Mouse (Mus musculus) neutrophil, adult 5-6 weeks (primary cell): ENCODE measurements around the gene Rims4. TPM values are rescaled to one million over a fixed set of nuclear protein-coding genes. Genes with fewer than 3 reads are reported as not detected.

Source experiments
- ATAC-seq: fragments of 151-379, 151-347 bp; 2 replicates; pipeline ENCODE4 v1.8.0; 2017; ENCODE audit warnings: mild to moderate bottlenecking, moderate TSS enrichment; ENCODE audit not compliant: insufficient number of reproducible peaks, poor library complexity, low FRiP score, severe bottlenecking; ENCODE audit errors: extremely low read depth
- total RNA-seq: library from RNA; stranded (forward); fragments of 200-1000 nt; gene quantifications from 2 replicates; pipeline ENCODE4 v1.2.3, GENCODE M21; 2017

The Rims4 gene
- 0.12 TPM in 1 of 2 replicates, not detected in the other for total RNA-seq

DNA sequence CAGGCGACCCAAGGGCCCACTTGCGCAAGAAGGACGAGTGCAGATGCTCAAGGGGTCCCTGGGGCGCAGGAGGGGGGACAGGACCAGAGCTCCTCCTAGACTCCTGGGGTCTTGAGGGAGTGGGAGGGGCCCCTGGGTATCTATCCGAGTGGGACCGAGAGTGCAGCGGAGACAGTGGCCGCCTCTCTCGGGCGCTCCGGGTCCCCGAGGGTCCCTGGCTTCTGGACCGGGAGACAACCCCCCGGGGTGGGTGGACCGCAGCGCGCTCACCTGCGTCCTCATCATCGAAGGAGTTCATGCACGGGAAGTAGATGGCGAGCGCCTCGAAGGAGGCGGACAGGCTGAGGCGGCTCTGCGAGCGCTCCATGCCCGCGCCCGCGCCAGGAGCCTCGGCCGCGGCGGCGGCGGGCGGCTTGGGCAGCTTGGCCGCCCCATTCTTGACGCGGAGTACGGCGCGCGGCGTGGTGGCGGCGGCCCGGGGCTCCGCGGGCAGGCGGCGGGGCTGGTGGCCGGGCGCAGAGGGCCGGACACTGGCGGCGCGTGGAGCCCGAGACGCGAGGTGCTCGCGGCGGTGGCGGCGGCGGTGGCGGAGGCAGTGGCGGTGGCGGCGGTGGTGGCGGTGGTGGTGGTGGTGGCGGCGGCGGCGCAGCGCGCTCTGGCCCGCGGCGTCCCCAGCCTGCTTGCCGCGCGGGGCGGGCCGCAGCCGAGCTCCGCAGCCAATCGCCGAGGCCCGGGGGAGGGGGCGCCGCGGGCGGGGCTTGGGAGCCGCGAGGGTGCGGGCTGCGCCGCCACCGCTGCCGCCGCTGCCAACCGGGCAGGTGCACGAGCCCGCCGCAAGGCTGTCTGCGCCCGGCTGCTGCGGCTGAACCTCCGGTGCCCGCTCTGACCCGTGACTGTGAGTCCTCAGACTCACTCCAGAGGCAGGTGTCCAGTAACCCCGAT, at the start of gene Rims4:
Gene Rims4, minus strand, starts transcription at position 367 of the 942 bp plus-strand sequence.
- no peak for ATAC-seq

DNA sequence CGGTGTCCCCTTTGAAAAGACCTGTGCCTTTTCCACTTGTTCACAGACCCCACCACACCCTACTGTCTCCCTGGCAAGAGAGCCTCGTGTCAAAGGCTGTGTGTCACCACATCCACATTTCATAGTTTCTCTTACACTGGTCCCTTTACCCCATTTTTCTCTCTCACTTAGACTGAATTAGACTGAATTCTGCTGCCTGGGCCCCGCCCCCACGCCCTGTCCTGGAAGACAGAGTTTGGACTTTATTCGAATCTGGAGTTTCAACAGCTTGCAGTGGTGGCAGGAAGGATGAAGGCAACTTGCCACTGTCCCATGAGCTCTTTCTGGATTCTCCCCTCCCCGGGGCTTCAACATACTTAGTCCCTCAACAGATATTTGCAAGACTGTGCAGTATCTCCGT, 47.2 kb upstream of the Rims4 start:
- no peak for ATAC-seq

GRCm38 (mm10) chr2:163964606-163965560, 46.4 kb upstream of the Rims4 start:
- no peak for ATAC-seq

DNA sequence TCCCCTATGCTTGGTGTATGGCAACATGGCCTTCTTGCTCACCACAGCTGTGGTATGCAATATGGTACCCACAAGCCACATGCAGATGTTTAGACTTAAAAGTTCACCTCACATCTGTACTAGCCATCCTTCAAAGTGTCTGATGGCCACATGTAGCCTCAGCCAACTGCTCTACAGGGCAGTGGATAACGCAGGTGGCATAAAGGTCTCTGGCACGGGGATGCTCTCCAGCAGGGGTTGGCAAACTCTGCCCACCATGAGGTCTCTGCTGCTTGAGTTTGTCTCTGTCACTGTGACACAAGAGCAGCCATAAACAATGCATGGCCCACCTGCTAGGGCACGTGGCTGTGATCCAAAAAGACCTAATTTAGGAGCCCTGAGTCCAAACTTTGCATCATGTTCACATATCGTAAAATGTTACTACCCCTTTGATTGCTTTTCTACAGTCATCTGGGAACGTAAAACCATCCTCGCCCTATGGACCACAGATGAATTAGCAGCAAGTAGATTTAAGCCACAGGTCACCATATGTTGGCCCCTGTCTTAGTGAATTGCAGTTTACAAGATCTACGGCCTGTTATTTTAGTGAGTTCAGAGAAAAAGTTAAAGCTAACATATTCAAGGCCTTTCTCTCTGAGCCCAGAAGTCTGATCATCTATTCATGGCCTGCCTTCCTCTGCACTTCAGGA, 35.3 kb upstream of the Rims4 start:
- ATAC-seq: no peak

DNA sequence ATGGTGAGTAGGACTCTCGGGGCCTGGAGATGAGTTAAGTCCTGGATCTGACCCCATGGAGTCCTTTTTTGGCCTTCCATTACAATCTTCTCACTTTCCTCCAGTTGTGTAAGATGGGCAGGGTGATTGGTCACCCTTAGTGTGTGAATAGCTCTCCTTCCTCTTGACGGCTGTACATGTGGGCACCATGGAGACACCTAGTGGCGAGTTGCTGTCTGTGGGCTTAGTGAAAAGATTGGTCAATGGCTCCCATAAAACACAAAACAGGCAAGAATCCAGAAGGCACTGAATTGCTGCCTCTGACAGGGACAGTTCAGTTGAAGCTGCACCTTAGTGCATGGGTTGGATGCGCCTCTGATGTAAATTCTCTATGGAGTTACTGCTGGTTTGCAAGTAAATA, 33.3 kb upstream of the Rims4 start:
- no peak for ATAC-seq

DNA sequence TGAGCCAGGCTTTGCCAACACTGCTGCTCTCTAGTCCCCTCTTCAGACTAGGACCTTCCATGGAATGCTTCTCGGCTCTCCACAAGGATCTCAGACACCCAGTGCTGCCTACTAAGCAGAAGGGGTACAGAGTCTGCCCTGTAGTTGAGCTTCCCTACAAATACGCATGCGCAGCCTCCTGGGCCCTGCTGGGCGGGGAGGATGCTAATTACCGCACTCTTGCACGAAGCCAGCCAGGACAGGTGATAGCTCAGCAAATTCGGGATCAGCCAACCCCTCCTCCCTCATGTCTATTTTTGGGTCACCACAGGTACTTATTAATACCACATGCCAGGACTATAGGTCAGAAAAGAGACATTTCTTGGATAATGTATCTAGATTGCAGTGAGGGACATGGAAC, 29.5 kb upstream of the Rims4 start:
- ATAC-seq: no peak

DNA sequence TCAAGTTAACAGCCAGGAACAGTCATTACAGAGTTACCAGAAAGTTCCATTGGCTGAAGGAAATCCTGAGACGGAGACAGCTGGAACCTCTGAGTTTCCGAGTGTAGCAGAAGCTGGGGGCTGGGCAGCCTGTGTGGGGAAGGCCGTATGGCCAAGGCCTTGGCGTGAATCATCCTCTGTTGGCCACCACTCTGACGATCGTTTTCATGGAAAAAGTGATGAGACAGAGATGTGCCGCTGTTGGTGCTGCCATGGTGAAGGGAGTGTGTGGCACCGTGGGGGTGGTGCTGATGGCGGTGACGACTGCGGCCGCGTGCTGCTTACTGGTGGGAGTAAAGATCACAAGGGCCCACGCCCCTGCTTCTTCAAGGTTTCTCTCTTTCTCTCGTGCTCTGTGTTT, 27.7 kb upstream of the Rims4 start:
- no peak for ATAC-seq

GRCm38 (mm10) chr2:163944511-163944910, 26.0 kb upstream of the Rims4 start:
- no peak for ATAC-seq

- no peak for ATAC-seq
Measured at GRCm38 (mm10) chr2:163943056-163943455, 24.6 kb upstream of the Rims4 start.

DNA sequence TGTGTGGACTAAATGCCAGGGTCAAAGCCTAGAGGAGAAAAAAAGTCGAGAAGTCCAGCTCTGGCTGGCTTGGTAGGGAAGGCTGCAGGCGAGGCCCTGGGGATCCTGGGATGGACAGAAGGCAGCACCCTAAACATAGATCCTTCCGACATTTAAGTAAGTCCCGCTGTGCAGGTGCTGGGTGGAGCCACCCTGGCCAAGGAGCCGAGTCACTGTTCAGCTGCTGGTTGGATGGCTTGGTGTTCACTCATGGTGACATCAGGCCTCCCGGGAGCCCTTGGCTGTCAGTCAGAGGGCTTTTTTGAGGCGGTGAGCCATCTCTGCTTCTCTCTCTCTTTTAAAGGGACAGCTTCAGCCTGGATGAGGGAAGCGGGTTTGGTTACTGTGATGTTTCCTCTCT, 21.0 kb upstream of the Rims4 start:
- no peak for ATAC-seq

DNA sequence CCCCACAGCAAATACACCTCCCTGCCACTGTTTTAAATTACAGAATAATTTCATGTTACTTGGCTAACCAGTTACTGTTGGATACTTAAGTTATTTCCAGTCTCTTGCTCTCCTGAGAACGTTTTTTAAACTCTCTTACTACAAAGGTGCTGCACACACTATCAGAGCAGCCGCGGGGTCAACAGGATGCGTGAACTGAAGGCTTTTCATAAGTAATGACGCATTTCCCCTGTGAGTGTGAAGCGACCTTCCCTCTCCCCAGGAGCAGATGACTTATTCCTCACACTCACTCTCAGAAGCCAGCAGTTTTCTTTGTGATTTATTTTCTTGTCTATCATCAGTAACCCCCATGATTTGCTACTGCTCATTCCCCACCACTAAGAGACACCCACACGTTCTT, 13.7 kb upstream of the Rims4 start:
- ATAC-seq: no peak

DNA sequence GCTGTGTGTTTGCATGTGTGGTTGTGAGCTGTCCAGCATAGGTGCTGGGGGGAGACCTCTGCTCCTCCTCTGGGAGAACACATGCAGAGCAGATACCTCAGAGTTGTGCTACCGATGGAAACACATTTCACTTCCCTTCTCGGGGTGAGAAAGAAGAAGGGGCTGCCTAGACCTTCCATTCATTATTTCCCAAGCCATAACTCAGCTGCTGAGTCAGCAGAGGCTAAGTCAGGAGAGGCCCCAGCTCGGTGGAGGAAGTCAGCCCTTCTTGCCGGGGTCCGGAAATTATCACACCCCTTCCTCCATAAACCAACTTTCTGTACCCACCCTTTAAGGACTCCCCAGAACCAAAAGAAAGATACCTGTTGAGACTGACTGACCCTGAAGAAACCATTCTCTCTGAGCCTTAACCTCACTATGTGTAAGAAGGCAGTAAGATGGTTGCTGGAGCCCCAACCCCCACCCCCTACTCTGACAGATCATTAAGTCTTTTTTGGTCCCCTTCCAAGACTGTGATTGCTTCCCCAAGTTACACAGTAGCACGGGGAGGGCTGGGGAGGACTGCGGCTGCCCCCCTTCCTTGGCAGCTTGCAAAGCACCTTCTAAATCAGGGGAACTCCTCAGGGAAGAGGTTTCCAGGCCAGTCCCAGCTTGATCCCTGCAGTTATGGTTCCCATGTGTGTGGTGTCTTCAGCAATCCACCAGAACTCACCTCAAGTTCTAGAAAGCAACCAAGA, 10.1 kb upstream of the Rims4 start:
- ATAC-seq: no peak

- no peak for ATAC-seq
Measured at GRCm38 (mm10) chr2:163925044-163925443, 6.6 kb upstream of the Rims4 start.

DNA sequence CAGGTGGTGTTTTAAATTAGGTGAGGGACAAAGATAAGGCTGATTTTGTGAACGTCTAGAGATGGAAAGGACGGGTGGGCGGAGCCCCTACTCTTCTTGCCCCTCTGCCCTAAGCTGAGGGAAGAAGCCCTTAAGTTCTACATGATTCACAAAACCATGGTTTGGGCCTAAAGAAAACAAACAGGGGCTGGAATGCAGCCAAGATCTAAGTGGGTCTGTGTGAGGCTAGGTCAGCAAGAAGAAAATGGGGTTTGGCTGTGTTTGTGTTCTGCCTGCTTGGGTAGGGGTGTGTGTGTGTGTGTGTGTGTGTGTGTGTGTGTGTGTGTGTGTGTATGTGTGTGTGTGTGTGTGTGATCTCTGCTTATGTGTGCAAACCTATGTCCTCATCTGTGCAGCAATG, 6.0 kb upstream of the Rims4 start:
- ATAC-seq: no peak

DNA sequence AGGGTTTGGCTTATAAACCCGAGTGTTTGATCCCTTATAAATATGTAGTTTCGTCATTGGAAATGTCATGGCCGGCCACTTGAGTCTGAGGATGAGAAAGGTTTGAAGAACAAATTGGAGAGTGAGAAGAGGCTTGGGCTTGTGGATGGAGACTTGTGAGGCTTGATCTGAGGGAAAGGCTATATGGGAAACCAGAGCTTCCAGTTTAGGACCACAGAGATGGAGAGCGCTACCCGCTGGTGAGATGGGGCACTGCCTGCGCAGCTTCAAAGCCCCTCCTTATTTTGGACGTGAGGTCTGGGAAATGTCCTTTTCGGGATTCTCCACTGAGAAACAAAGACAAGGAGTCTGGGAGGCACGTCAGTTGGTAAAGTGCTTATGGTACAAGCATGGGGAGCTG, 4.6 kb upstream of the Rims4 start:
- no peak for ATAC-seq

DNA sequence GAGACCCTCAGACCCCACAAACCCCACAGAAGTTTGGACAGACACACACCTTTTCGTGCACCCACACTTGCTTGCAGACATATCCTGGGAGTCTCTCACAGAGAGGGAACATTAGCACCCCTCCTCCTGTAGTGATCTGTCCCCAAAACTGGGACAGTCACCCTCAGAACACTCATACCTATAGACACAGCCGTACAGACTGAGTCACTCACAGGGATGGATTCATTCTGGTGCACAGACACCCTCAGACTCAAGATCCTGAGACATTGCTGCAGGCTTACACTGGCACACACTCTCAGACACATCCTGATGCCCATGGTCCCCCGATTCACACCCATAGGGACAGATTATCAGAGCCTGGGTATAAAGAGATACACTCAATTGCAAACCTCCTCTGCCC, 1.1 kb upstream of the Rims4 start:
- ATAC-seq: no peak

DNA sequence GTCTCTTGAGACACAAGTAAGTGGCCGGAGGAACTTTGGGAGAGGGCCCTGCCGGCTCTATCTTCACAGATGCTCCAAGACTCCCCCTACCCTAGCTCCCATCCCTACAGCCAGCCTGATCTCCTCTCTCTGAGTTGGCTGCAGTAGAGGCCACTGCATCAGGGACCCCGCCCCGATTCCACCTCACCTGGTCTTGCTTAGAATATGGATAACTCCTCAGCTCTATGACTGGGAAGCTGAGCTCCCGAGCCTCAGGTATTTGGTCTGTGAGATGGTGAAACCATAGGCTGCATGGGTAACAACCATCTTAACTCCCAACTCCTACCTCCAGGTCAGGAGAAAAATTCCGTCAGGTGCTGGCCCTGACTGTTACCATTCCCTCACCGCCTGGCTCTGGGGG, 1.8 kb downstream of the Rims4 start:
- no peak for ATAC-seq

DNA sequence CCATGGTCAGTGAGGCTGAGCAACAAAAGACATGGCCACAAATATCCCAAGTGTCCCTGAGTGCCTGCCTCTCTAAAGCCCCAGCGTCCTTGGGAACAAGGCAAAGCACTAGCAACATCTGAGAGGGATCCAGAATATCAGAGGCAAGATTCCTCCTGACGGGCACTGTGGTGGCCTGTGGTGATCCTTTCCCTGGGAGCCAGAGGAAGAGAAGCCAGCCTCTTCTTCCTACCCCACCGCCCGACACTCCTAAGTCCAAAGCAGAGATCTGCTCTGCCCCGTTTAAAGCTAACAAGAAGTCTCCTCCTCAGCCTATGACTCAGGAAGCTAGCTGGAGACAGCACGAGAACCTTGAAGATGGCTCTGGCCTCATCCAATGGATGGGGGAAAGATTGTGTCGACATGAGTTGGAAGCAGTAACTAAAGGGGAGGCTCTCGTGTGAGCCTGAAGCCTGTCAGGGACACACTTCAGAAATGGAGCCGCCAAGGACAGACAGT, 3.1 kb downstream of the Rims4 start:
- no peak for ATAC-seq
